Mouse (Mus musculus) small intestine, adult 2 months (tissue): ENCODE data around the gene Ssmem1. TPM values are rescaled to one million over a fixed set of nuclear protein-coding genes. Genes with fewer than 3 reads are reported as not detected.

Source experiments
- H3K27ac ChIP-seq: fragments of 200-500 bp; 2 replicates; pipeline ENCODE4 v1.5.1; 2012; ENCODE audit warnings: low read depth, low read length, control low read depth, inconsistent platforms; ENCODE audit not compliant: insufficient read depth
- H3K27me3 ChIP-seq: fragments of 200-500 bp; 2 replicates; pipeline ENCODE4 v1.6.1; 2012; ENCODE audit warnings: mild to moderate bottlenecking, moderate library complexity, low read length, inconsistent platforms; ENCODE audit not compliant: control insufficient read depth, insufficient read depth
- H3K36me3 ChIP-seq: fragments of 200-500 bp; 2 replicates; pipeline ENCODE4 v1.6.1; 2012; ENCODE audit warnings: mild to moderate bottlenecking, low read length, control low read depth, inconsistent platforms; ENCODE audit not compliant: control insufficient read depth, insufficient read depth
- H3K4me1 ChIP-seq: fragments of 200-500 bp; 2 replicates; pipeline ENCODE4 v1.6.1; 2012; ENCODE audit warnings: low read length, inconsistent platforms, mixed read lengths; ENCODE audit not compliant: control insufficient read depth, insufficient read depth, insufficient read length
- H3K4me3 ChIP-seq: fragments of 200-500 bp; 2 replicates; pipeline ENCODE4 v1.5.1; 2012; ENCODE audit warnings: low read depth, mild to moderate bottlenecking, control low read depth, inconsistent platforms, low read length, moderate library complexity
- CTCF ChIP-seq: fragments of 200-500 bp; IDR thresholded peaks from 2 replicates; pipeline ENCODE4 v1.5.1; 2012; ENCODE audit warnings: low read depth, mild to moderate bottlenecking, control low read depth, inconsistent platforms, low read length, moderate library complexity, mixed read lengths; ENCODE audit not compliant: insufficient replicate concordance, insufficient read length; ENCODE audit errors: extremely low read depth
- POLR2A ChIP-seq: fragments of 200-500 bp; IDR thresholded peaks from 2 replicates; pipeline ENCODE4 v1.6.1; 2012; ENCODE audit warnings: low read depth, mild to moderate bottlenecking, control low read depth, inconsistent platforms, low read length, moderate library complexity
- WGBS: fragments of 180-500 bp; shearing (Covaris S2); methylation state at CpG from one replicate; pipeline ENCODE4 v1.1.7; 2018; 5-methylcytosine and 5-hydroxymethylcytosine counted together
- polyA plus RNA-seq: library from polyadenylated mRNA; depleted of rRNA; stranded (reverse); fragments of >200 nt; gene quantifications from 2 replicates; pipeline ENCODE4 v1.2.3, GENCODE M21; 2012; rRNA removed

Gene Ssmem1
- polyA plus RNA-seq, 1 experiment = not detected

DNA sequence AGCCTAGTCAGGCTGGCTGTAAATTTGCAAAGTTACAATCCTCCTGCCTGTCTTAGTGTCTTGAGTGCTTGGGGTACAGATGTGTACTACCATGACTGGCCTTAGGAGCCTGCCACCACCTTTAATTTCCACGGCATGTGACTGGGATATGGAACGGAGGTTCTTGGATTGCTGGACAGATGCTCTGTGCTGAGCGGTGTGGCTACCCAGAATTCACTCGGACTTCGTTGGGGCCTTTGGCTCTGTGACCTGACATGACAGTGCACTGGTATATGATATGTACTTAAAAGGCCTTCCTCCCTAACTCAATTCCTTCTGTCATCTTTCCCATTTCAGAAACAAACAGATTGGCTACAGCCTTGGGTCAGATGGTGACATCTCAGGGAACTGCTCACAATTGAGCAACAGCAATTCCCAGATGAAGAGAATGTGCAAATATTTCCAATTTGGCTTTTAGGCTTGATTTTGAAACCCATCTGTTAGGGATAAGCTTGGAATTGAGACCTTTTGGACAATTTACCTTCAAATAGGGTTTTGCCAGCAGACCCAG is 45.0 kb downstream of the Ssmem1 start:
- Histone ChIP-seq H3K27me3 (no peaks in the 10 kb centered on the region), H3K36me3 (no peaks in the 10 kb centered on the region), H3K27ac (no peak overlapping the region), H3K4me1 (no peaks in the 10 kb centered on the region), H3K4me3 (no peak overlapping the region)
- TF ChIP-seq CTCF = no peak
- no peak for TF ChIP-seq POLR2A
- 96% methylated on average over 5 of the region's 5 CpGs for WGBS

DNA sequence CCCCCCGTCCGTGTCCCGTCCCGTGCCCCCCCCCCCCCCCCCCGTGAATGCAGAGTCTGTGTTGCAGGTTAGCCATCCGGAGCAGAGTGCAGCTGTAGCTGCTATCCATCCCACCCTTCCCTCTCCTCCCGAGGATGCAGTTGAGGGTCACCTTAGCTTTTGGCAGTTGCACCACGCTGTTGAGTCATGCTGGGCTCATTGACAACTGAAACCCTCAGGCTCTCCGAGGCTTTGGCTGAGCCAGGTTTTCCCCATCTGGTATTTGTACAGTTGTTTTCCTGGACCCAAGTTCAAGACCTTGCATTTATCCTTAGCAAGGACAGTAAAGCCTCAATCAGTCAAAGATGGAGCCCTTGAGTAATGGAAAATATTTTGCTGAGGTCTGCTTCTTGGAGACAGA is 46.4 kb downstream of the Ssmem1 start:
- no peaks in the 10 kb centered on the region for H3K27me3 ChIP-seq
- no peaks in the 10 kb centered on the region for H3K4me1 ChIP-seq
- H3K27ac ChIP-seq = no peak overlapping the region
- no peak overlapping the region for H3K4me3 ChIP-seq
- WGBS = 61% methylated on average over 5 of the region's 9 CpGs
- no peaks in the 10 kb centered on the region for H3K36me3 ChIP-seq
- TF ChIP-seq POLR2A (no peak), CTCF (no peak)

DNA sequence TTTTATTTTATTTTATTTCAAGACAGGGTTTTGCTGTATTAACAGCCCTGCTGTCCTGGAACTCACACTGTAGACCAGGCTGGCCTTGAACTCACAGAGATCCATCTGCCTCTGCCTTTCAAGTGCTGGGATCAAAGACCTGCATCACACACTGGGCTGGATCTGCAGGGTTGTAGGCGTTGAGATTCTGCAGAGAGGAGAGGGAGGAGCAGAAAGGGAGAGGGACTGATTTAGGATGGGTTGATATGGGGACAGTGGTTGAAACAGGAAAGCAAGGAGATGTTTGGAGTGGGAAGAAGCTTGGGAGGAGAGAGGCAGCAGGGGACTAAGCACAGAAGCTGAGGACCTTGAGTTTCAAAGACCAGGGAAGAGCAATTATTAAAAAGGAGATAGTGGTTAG is 50.1 kb downstream of the Ssmem1 start:
- H3K4me3 ChIP-seq = no peak overlapping the region
- H3K27ac ChIP-seq = no peak overlapping the region
- TF ChIP-seq POLR2A (no peak), CTCF (no peak)
- 58% methylated on average over 1 of the region's 1 CpGs for WGBS
- H3K4me1 ChIP-seq = no peaks in the 10 kb centered on the region
- no peaks in the 10 kb centered on the region for H3K27me3 ChIP-seq
- no peaks in the 10 kb centered on the region for H3K36me3 ChIP-seq

DNA sequence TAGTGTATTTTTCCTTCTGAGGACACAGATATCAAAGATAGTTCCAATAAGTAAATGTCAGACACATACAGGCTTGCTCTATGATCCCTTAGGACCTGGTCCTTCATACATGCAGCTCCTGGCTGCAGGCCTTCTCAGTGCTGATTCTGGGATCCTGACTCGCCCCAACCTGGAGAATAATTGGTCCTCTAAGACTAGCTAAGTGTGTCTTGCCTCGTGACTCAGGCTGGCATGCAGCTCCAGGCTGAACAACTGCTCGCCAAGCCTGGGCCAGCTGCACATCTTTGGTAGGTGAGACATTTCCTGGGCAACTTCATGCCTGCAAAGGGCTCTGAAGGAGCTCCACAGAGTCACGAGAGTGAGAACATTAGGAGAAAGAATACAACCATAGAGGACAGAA is 52.5 kb downstream of the Ssmem1 start:
- Histone ChIP-seq H3K27ac (no peak overlapping the region), H3K4me3 (no peak overlapping the region), H3K4me1 (no peaks in the 10 kb centered on the region), H3K27me3 (no peaks in the 10 kb centered on the region), H3K36me3 (no peaks in the 10 kb centered on the region)
- WGBS = 73% methylated on average over 4 of the region's 4 CpGs
- TF ChIP-seq POLR2A (no peak), CTCF (no peak)

DNA sequence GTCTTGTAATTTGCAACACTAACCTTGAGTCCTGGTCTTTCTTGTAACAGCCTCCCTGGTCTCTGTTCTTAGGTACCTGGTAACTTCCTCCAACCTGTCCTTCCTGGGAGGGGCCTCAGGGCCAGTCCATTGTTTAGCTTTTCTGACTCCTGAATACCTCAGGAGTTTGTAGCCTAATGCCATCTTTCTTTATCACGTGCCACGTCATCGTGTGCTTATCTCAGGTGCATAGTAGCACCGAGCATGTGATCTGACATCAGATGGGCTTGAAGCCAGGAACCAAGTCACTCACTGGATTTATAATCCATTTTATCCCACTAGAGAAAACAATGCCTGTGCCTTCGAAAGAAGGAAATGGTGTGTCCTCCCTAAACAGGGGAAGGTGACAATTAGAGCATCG is 53.9 kb downstream of the Ssmem1 start:
- H3K27me3 ChIP-seq = no peaks in the 10 kb centered on the region
- H3K4me3 ChIP-seq = no peak overlapping the region
- TF ChIP-seq POLR2A = no peak
- no peak for TF ChIP-seq CTCF
- 23% methylated on average over 6 of the region's 6 CpGs for WGBS
- no peaks in the 10 kb centered on the region for H3K4me1 ChIP-seq
- no peak overlapping the region for H3K27ac ChIP-seq
- no peaks in the 10 kb centered on the region for H3K36me3 ChIP-seq

DNA sequence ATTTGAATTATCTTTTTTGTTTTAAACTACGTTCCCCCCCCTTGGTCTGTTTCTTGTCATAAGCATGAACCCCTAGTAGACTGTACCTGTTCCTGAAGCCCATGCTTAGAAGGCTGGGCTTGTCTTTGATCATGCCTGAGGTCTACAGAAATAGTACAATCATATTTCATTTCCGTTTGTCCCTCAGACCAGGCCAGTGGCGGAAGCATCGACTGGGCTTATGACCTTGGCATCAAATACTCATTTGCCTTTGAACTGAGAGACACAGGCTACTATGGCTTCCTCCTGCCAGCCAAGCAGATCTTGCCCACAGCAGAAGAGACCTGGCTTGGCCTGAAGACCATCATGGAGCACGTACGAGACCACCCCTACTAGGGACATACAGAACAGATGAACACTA is 54.4 kb downstream of the Ssmem1 start:
- WGBS = 88% methylated on average over 6 of the region's 6 CpGs
- no peak overlapping the region for H3K4me3 ChIP-seq
- no peak for TF ChIP-seq POLR2A
- TF ChIP-seq CTCF = no peak
- no peaks in the 10 kb centered on the region for H3K27me3 ChIP-seq
- no peaks in the 10 kb centered on the region for H3K36me3 ChIP-seq
- no peaks in the 10 kb centered on the region for H3K4me1 ChIP-seq
- no peak overlapping the region for H3K27ac ChIP-seq

DNA sequence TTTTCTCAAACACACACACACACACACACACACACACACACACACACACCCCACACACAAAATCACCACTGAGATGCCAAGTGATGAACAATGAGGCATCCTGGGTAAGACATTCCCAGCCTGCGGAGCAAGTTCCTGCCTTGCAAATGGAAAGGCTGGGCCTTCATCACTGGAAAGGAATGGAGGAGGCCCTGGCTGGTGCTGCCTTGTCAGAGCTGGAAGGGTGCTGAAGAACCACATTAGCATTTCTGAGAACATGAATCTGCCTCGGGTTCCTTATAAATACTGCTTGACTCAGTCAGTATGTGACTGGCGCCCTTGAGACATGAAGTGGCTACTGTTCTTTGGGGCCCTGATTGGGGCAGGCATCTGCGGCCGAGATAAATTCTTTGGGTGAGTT is 58.4 kb downstream of the Ssmem1 start, which contains the start of gene Cpa4:
Cpa4 (plus strand) TSS at position 301 of the 400 bp plus-strand sequence.
- H3K4me1 ChIP-seq = no peaks in the 10 kb centered on the region
- H3K4me3 ChIP-seq = no peak within 1 kb of the TSS
- no peaks in the 10 kb centered on the region for H3K36me3 ChIP-seq
- TF ChIP-seq CTCF (no peak), POLR2A (no peak)
- 67% methylated on average over 5 of the region's 5 CpGs for WGBS
- no peak within 1 kb of the TSS for H3K27ac ChIP-seq
- no peaks in the 10 kb centered on the region for H3K27me3 ChIP-seq

DNA sequence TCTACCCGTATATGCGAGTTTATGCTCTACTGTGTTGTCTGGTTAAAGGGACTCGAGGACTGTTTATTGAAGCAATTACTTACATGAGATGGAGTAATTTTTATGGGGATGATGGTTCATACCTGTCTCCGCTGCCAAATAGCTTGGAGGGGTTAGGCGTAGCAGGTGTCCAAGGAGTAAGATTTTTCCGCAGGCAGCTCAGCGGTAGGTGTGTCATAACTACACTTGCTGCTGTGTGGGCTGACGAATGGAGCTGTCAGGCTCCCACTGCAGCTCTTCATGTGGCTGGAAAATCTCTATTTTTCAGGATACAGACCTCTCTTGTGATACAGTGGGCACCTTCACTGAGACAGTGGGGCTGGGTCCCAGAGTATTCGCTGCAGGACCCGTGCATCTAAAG is 59.7 kb downstream of the Ssmem1 start:
- no peaks in the 10 kb centered on the region for H3K27me3 ChIP-seq
- no peaks in the 10 kb centered on the region for H3K4me1 ChIP-seq
- WGBS = 80% methylated on average over 10 of the region's 10 CpGs
- H3K4me3 ChIP-seq = no peak overlapping the region
- H3K27ac ChIP-seq = no peak overlapping the region
- no peaks in the 10 kb centered on the region for H3K36me3 ChIP-seq
- TF ChIP-seq CTCF = no peak
- no peak for TF ChIP-seq POLR2A

Other genes with a start within 250 kb of the Ssmem1 start
- 37.8 and 97.7 TPM in 2 replicates for gene Ube2h, start 205.3 kb upstream of the Ssmem1 start, polyA plus RNA-seq
- 2.5 and 5.9 TPM in 2 replicates for gene Zc3hc1, start 118.8 kb upstream of the Ssmem1 start, polyA plus RNA-seq
- 6.6 and 7.1 TPM in 2 replicates for gene Klhdc10, start 108.0 kb upstream of the Ssmem1 start, polyA plus RNA-seq
- gene Tmem209, start 66 bp upstream of the Ssmem1 start, polyA plus RNA-seq = 7.3 and 11.4 TPM in 2 replicates
- gene Cpa2, start 31.7 kb downstream of the Ssmem1 start, polyA plus RNA-seq = 0.90 and 296 TPM in 2 replicates
- not detected in 2 replicates for gene Cpa4, start 58.5 kb downstream of the Ssmem1 start, polyA plus RNA-seq
- not detected in 2 replicates for gene Cpa5, start 101.2 kb downstream of the Ssmem1 start, polyA plus RNA-seq
- 10.6 and 5,018 TPM in 2 replicates for gene Cpa1, start 129.4 kb downstream of the Ssmem1 start, polyA plus RNA-seq
- 0.99 and 1.9 TPM in 2 replicates for gene Cep41, start 183.9 kb downstream of the Ssmem1 start, polyA plus RNA-seq
- gene Mest, start 213.7 kb downstream of the Ssmem1 start, polyA plus RNA-seq = 15.1 and 38.1 TPM in 2 replicates